ENCODE assay signal across 10 mouse cellular contexts in the genomic region with DNA sequence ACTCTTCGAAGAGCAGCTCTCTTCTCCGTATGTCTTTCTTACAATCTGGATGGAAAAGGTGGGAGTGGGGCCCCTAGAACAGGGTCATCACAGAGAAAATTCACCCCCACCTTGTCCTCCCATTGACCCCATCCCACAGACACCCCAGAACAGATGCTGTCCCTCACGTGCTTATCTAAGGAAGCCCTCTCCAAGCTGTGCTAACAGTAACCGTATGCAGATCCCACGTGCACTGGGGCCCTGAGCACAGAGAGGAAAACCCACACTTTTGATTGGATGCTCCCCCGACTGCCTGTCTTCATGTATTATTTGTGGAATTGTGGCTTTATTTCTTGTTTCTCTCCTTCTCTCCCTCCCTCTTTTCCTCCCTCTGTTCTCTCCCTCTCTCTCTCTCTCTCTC.
"Had no signal": no experiment of that assay in that cellular context is flagged by ENCODE, and none has a peak within 500 bp of the region (broad histone marks: within the 10 kb centered on the region; RNA-seq: fewer than 3 reads in every experiment).

No protein-coding gene starts in this region.

- H3K27ac ChIP-seq: layer of hippocampus, adult 2 months; limb, embryonic 15.5 days; liver, embryonic 12.5 days had no signal

- H3K27me3 ChIP-seq: limb, embryonic 15.5 days; liver, embryonic 12.5 days; midbrain, embryonic 13.5 days had no signal

- H3K4me2 ChIP-seq: limb, embryonic 15.5 days; liver, embryonic 12.5 days; midbrain, embryonic 13.5 days had no signal

- ATAC-seq: liver, embryonic 12.5 days; midbrain, embryonic 13.5 days had no signal

- H3K36me3 ChIP-seq: limb, embryonic 15.5 days; liver, embryonic 12.5 days; midbrain, embryonic 13.5 days had no signal

- DNase-seq: kidney, postnatal 10 days; kidney, postnatal 4 days; right cerebral cortex, adult 18-20 months; right cerebral cortex, postnatal 25 days; thymus, adult 2 months; thymus, postnatal 25 days had no signal

- H3K9me3 ChIP-seq: limb, embryonic 15.5 days; midbrain, embryonic 13.5 days had no signal

- H3K4me3 ChIP-seq: layer of hippocampus, adult 2 months; limb, embryonic 15.5 days; liver, embryonic 12.5 days; midbrain, embryonic 13.5 days had no signal

- H3K9ac ChIP-seq: limb, embryonic 15.5 days; liver, embryonic 12.5 days; midbrain, embryonic 13.5 days had no signal
